Mouse (Mus musculus): ENCODE measurements around the gene Rasal2.

Rasal2 gene

DNA sequence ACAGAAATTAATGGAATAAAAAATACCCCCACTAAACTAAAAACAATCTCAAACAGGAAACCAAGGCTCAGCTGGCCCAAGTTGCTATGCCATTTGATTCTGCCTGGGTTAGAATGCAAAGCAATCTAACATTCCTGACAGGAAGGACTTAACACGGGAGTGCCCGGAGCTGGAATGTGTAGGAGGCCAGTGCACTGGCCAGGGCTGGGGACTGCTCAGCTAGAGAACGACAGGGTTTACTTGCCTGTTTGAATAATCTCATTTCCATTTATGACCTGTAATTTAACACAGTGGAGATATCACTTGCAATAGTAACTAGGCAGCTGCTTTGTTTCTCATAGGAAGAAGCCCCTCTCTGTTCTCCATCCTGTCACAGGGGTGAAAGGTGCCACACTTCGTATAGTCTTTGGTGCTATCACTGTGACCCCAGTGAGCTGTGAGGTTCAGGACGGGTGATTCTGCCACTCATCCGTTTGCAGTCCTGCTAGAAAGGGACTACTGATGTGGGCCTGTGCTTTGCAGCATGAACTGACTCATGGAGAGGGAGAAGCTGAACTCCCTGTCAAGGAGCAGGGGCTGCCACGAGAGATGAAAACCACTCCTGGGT lies 269.0 kb downstream of the Rasal2 start:
- no peak for DNase-seq (ENCODE audit: low spot score in 2 of 2)

GRCm38 (mm10) chr1:157141014-157141413 lies 271.4 kb downstream of the Rasal2 start:
- DNase-seq (ENCODE audit: low spot score in 2 of 2), result no peak

DNA sequence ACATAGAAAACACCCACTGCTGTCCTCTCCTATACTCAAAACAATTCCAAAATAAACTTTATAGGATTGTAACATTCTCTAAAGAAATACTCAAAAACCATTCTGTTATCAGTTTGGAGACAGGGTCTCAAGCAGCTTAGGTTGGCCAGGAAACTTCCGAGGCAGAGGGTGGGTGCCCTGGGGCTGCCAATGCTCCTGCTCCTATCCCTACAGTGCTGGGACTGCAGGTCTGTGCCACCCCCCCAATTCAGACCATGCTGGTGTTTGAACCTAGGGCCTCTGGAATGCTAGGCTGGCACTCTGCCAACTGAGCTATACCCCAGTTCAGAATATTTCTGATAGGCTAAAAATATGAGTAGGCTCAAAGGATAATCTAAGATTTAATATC lies 274.5 kb downstream of the Rasal2 start:
- no peak for DNase-seq (ENCODE audit: low spot score in 2 of 2)

DNA sequence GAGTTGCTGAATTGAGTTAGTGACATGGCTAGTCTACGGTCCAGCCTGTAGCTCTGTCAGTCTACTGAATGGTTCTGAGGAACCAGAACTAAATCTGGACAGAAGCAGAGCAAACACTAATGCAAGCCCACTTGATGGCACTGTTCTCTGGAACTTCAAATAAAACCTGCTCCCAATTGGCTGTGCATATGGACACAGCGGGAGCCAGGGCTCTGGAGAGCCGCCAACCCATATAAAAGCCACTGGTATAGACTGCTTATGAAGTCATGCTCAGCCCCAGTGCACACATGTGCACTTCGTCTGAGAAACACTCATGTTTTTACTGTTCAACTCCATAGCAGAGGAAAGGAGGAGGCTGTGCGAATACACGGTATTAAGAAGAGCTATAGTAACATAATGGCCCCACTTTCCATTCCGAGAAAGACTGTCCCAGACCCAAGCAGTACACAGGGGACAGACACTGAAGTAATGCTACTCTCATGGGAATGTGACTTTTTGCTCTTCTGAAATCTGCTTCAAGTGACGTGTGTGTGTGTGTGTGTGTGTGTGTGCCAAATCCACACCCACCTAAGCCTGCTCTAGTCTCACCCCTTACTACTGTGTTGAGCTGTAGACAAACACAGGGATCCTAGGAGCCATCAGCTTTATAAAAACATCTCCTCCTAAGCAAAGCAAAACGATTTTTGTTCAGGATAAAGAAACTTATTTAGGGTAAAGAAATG lies 275.1 kb downstream of the Rasal2 start:
- DNase-seq (ENCODE audit: low spot score in 2 of 2), result peak in 1 of 2 experiments; percentile 53

- no peak for DNase-seq (ENCODE audit: low spot score in 2 of 2)
Measured at GRCm38 (mm10) chr1:157128219-157128618, 284.2 kb downstream of the Rasal2 start.

GRCm38 (mm10) chr1:157123836-157124235 lies 288.6 kb downstream of the Rasal2 start:
- DNase-seq (ENCODE audit: low spot score in 2 of 2), result no peak

GRCm38 (mm10) chr1:157119168-157119567 lies 293.2 kb downstream of the Rasal2 start:
- DNase-seq (ENCODE audit: low spot score in 2 of 2), result no peak

- no peak for DNase-seq (ENCODE audit: low spot score in 2 of 2)
Measured at GRCm38 (mm10) chr1:157117440-157117839, 295.0 kb downstream of the Rasal2 start.

GRCm38 (mm10) chr1:157114492-157114891 lies 297.9 kb downstream of the Rasal2 start:
- DNase-seq (ENCODE audit: low spot score in 2 of 2), result no peak

DNA sequence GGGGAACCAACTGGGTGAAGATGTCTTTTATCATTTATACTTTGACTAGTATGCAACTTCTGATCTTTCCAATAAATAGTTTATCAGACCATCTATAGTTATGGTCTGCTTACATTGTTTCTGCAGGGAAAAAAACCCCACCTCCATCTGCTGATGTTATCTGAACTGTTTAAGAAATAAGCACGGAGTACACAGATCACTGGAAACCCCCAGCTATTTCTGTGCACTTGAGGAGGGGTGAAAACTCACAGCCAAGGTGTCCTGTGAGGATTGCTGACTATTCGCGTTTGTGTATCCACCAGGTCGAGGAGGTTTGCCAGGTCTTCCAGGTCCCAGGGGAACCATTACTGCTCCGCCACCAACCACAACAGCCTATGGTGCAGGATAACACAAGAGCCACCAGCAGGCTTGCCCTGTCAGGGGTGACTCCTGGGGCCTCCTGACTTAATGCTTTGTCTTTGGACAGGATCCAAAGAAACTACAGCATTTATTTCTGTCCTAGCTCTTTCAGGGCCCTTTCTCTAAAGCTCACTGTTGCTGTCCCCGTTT lies 302.0 kb downstream of the Rasal2 start:
- no peak for DNase-seq (ENCODE audit: low spot score in 2 of 2)

DNA sequence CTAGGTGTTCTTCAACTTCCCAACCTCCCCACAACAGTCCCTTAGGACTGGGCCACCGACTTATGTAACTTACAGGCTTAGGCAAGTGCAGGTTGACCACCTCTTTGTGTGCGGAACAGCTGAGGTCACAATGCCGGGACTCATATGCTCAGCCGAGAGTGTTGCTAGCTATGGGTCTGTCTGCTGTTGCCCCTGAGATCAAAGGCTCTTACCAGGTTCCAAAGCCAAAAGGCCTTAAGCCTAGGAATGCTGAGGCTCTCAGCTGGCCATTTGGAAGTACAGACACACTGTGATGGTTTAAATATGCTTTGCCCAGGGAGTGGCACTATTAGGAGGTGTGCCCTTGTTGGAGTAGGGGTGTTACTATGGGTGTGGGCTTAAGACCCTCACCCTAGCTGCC lies 303.8 kb downstream of the Rasal2 start, which contains the start of gene Tex35:
Tex35 (minus strand) TSS at position 101 of the 400 bp plus-strand sequence.
- no peak for DNase-seq (ENCODE audit: low spot score in 2 of 2)

- DNase-seq (ENCODE audit: low spot score in 2 of 2), result no peak
Measured at GRCm38 (mm10) chr1:157101122-157101865, 311.1 kb downstream of the Rasal2 start.

DNA sequence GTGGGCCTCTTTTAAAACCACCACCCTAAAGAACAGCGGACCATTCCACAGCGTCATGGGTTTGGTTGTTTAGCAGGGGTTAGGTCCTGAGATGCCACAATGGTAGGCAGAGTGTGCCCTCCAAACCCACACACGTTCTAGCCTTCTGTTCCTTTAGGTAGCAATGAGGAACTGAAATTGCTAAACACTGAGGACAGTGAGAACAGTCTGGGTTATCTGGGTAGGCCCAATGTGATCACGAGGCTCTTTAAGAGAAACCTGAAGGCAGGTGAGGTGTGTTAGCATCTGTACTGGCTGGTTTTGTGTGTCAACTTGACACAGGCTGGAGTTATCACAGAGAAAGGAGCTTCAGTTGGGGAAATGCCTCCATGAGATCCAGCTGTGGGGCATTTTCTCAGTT lies 316.9 kb downstream of the Rasal2 start:
- no peak for DNase-seq (ENCODE audit: low spot score in 2 of 2)

- no peak for DNase-seq (ENCODE audit: low spot score in 2 of 2)
Measured at GRCm38 (mm10) chr1:157092622-157093021, 319.8 kb downstream of the Rasal2 start.

DNA sequence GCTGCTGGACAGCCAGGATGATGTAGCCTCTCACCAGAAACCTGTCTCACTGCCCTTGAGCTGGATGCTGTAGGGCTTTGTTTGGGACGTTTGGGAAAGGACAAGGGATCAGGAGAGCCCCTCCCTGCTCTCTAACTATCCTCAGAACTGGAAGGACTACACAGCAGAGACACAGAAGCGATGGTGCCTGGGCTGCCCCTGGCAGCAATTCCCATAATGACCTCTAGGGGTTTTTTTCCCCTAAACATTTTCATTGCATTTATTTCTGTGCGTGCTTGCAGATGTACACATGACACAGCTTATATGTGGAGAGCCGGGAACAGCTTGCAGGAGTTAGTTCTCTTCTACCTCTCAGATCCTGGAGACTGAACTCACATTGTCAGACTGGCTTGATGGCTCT lies 320.3 kb downstream of the Rasal2 start:
- DNase-seq (ENCODE audit: low spot score in 2 of 2), result no peak

GRCm38 (mm10) chr1:157090835-157091234 lies 321.6 kb downstream of the Rasal2 start:
- no peak for DNase-seq (ENCODE audit: low spot score in 2 of 2)

- DNase-seq (ENCODE audit: low spot score in 2 of 2), result peak; percentile 47 to 78
Measured at GRCm38 (mm10) chr1:157086097-157086994, 326.0 kb downstream of the Rasal2 start.

All from cerebellum, postnatal 4 days (tissue).